Comparison of ENCODE assay signal across 29 mouse cellular contexts in genomic region chr10:28651910-28652309, GRCm38 (mm10). TPM values are rescaled to one million over a fixed set of nuclear protein-coding genes. Genes with fewer than 3 reads are reported as not detected.
DNase-seq lines count a peak whose midpoint lies in the region; ATAC-seq and TF ChIP-seq lines count a peak whose summit lies in the region.
"Had no signal": no experiment of that assay in that cellular context is flagged by ENCODE, and none has a peak within 500 bp of the region (broad histone marks: within the 10 kb centered on the region; RNA-seq: fewer than 3 reads in every experiment).

No protein-coding gene starts in this region.

- intact Hi-C loops in heart, postnatal 14 days (cut with DNase I): no loop called here

- no peak overlapping the region for H3K9ac ChIP-seq in forebrain, embryonic 11.5 days (ENCODE audit: low read length)
- H3K9ac ChIP-seq: embryonic facial prominence, embryonic 12.5 days; embryonic facial prominence, embryonic 15.5 days; forebrain, embryonic 13.5 days; heart, embryonic 12.5 days; heart, embryonic 15.5 days; hindbrain, embryonic 12.5 days; hindbrain, embryonic 15.5 days had no signal

- no peaks in the 10 kb centered on the region for H3K4me1 ChIP-seq in forebrain, embryonic 11.5 days (replicated peaks; ENCODE audit: control insufficient read depth, insufficient read depth, low read length)
- H3K4me1 ChIP-seq: embryonic facial prominence, embryonic 12.5 days; embryonic facial prominence, embryonic 15.5 days; forebrain, embryonic 13.5 days; heart, embryonic 12.5 days; heart, embryonic 15.5 days; hindbrain, embryonic 12.5 days; hindbrain, embryonic 15.5 days had no signal

- H3K4me3 ChIP-seq in myocyte: no peak overlapping the region
- H3K4me3 ChIP-seq in forebrain, embryonic 11.5 days (ENCODE audit: low read depth, low read length): no peak overlapping the region
- H3K4me3 ChIP-seq: embryonic facial prominence, embryonic 12.5 days; embryonic facial prominence, embryonic 15.5 days; forebrain, embryonic 13.5 days; heart, embryonic 12.5 days; heart, embryonic 15.5 days; hindbrain, embryonic 12.5 days; hindbrain, embryonic 15.5 days had no signal

- WGBS in forebrain, embryonic 11.5 days: 89% methylated on average over 2 of the region's 2 CpGs

- DNase-seq in forebrain, embryonic 11.5 days (ENCODE audit: low spot score): no peak
- DNase-seq in heart, postnatal 14 days: no peak
- no peak for DNase-seq in gastrocnemius, postnatal 4 days (ENCODE audit: low spot score in 2 of 2)
- DNase-seq: adrenal gland, postnatal 10 days; adrenal gland, postnatal 36 days; cerebellum, adult 18-20 months; cerebellum, adult 9-10 months; cerebellum, postnatal 14 days; gastrocnemius, postnatal 10 days; gastrocnemius, postnatal 36 days; heart, adult 18-20 months; heart, postnatal 10 days; heart, postnatal 4 days had no signal

- no peak overlapping the region for H3K4me2 ChIP-seq in myocyte (ENCODE audit: low read depth)
- H3K4me2 ChIP-seq in forebrain, embryonic 11.5 days (ENCODE audit: low read depth, low read length, severe bottlenecking): no peak overlapping the region
- H3K4me2 ChIP-seq: embryonic facial prominence, embryonic 12.5 days; embryonic facial prominence, embryonic 15.5 days; forebrain, embryonic 13.5 days; heart, embryonic 12.5 days; heart, embryonic 15.5 days; hindbrain, embryonic 12.5 days; hindbrain, embryonic 15.5 days had no signal

- H3K27me3 ChIP-seq in myocyte (ENCODE audit: control insufficient read depth, insufficient read depth, insufficient read length): no peaks in the 10 kb centered on the region
- no peaks in the 10 kb centered on the region for H3K27me3 ChIP-seq in forebrain, embryonic 11.5 days (ENCODE audit: control insufficient read depth, insufficient read depth, low read length)
- H3K27me3 ChIP-seq: CH12.LX; embryonic facial prominence, embryonic 12.5 days; embryonic facial prominence, embryonic 15.5 days; forebrain, embryonic 13.5 days; heart, embryonic 12.5 days; heart, embryonic 15.5 days; hindbrain, embryonic 12.5 days; hindbrain, embryonic 15.5 days had no signal

- no peaks in the 10 kb centered on the region for H3K9me3 ChIP-seq in forebrain, embryonic 11.5 days (ENCODE audit: control insufficient read depth, low read length)
- H3K9me3 ChIP-seq: embryonic facial prominence, embryonic 12.5 days; embryonic facial prominence, embryonic 15.5 days; forebrain, embryonic 13.5 days; G1E; heart, embryonic 12.5 days; heart, embryonic 15.5 days; hindbrain, embryonic 12.5 days; hindbrain, embryonic 15.5 days had no signal

- peak; percentile 47 for ATAC-seq in common myeloid progenitor, adult 5-6 weeks (replicated peaks; ENCODE audit: low read depth, poor library complexity, severe bottlenecking)
- peak; percentile 36 to 42; a peak in 3 of 4 replicates for ATAC-seq in hematopoietic stem cell, adult 5-6 weeks (replicated peaks in 1 of 2; ENCODE audit: insufficient read depth in 1 of 2, low FRiP score in 2 of 2, low TSS enrichment in 1 of 2, low read depth in 1 of 2, poor library complexity in 2 of 2, severe bottlenecking in 2 of 2)
- ATAC-seq in forebrain, embryonic 11.5 days (replicated peaks; ENCODE audit: low FRiP score): no peak
- ATAC-seq: forebrain, embryonic 13.5 days; forebrain, embryonic 16.5 days; Patski had no signal

- no peaks in the 10 kb centered on the region for H3K36me3 ChIP-seq in myocyte (ENCODE audit: control insufficient read depth, insufficient read depth)
- no peaks in the 10 kb centered on the region for H3K36me3 ChIP-seq in forebrain, embryonic 11.5 days (ENCODE audit: control insufficient read depth, insufficient read depth, low read length)
- H3K36me3 ChIP-seq: embryonic facial prominence, embryonic 12.5 days; embryonic facial prominence, embryonic 15.5 days; G1E; heart, embryonic 12.5 days; heart, embryonic 15.5 days; hindbrain, embryonic 12.5 days; hindbrain, embryonic 15.5 days had no signal

- H3ac ChIP-seq in myocyte (ENCODE audit: control insufficient read depth, insufficient read length): no peak overlapping the region

- no peak for TF ChIP-seq POLR2A in myocyte (IDR thresholded peaks at IDR 0.05; ENCODE audit: insufficient read length, low read depth)

- H3K27ac ChIP-seq in forebrain, embryonic 11.5 days (ENCODE audit: low read depth, low read length): no peak overlapping the region
- H3K27ac ChIP-seq: embryonic facial prominence, embryonic 12.5 days; embryonic facial prominence, embryonic 15.5 days; forebrain, embryonic 13.5 days; heart, embryonic 15.5 days; hindbrain, embryonic 12.5 days; hindbrain, embryonic 15.5 days had no signal

- H3K79me2 ChIP-seq in myocyte (ENCODE audit: control insufficient read depth, insufficient read depth): no peaks in the 10 kb centered on the region

TF ChIP-seq in myocyte, 11 proteins besides CTCF, POLR2A, EP300 and RAD21:
- TF ChIP-seq MYOD1 (IDR thresholded peaks at IDR 0.05; ENCODE audit: control insufficient read depth in 1 of 3, insufficient read length in 2 of 3, low read depth in 2 of 3) (peak in 2 of 3 experiments; percentile 43 to 72), CEBPB (IDR thresholded peaks at IDR 0.05; ENCODE audit: insufficient read depth, poor library complexity, severe bottlenecking) (peak; percentile 78), USF1 (IDR thresholded peaks at IDR 0.05; ENCODE audit: low read depth) (no peak), POLR2AphosphoS2 (IDR thresholded peaks at IDR 0.05; ENCODE audit: insufficient read length, low read depth) (no peak), SRF (IDR thresholded peaks at IDR 0.05; ENCODE audit: control insufficient read depth, insufficient read length, low read depth) (no peak), MYOG (IDR thresholded peaks at IDR 0.05; ENCODE audit: control insufficient read depth in 1 of 3, insufficient read depth in 1 of 3, insufficient read length in 2 of 3, low read depth in 2 of 3) (peak in 2 of 3 experiments; percentile 46 to 60), TCF12 (IDR thresholded peaks at IDR 0.05; ENCODE audit: insufficient read depth, poor library complexity, severe bottlenecking) (peak; percentile 28), TCF3 (IDR thresholded peaks at IDR 0.05; ENCODE audit: insufficient read length, low read depth) (no peak)
TF ChIP-seq in myocyte: peak in this region for 4.

RNA-seq across cellular contexts. Expression of gene Themis, which starts 16.2 kb away (rescaled TPM):
- total RNA-seq in common myeloid progenitor, adult 5-6 weeks (2017): 0.55 TPM in 1 of 2 replicates, not detected in the other
- 0.15 and 0.63 TPM in 2 replicates for total RNA-seq in hematopoietic stem cell, adult 5-6 weeks (2017)
- polyA plus RNA-seq in myocyte (2012; fragmentation: generic; extraction: Trizol): 0.01 TPM
- 0.07 TPM in 1 of 2 replicates, not detected in the other for polyA plus RNA-seq in forebrain, embryonic 11.5 days (2014; fragmentation: Nextera tagmentation; extraction: Ambion mirVana)
- 1 to 10 TPM in 1 of 2 experiments, under 1 TPM in 1; 0.36 to 7.6 TPM for total RNA-seq in heart, postnatal 14 days (2021)
- under 1 TPM; 0.18 to 0.32 TPM for total RNA-seq in gastrocnemius, postnatal 4 days (2021)
- total RNA-seq: adrenal gland, postnatal 36 days; CH12.LX; gastrocnemius, adult 18-20 months; gastrocnemius, postnatal 10 days had no signal
- polyA plus RNA-seq: embryonic facial prominence, embryonic 12.5 days; embryonic facial prominence, embryonic 15.5 days; forebrain, embryonic 13.5 days; forebrain, embryonic 16.5 days; G1E; heart, embryonic 12.5 days; hindbrain, embryonic 12.5 days; intestine, embryonic 14.5 days; Patski had no signal
